Mouse (Mus musculus): Measurements from ENCODE around the gene Guca2a.
A peak's percentile ranks its signal among the peaks of the same experiment; 100 is the strongest.

The Guca2a gene

DNA sequence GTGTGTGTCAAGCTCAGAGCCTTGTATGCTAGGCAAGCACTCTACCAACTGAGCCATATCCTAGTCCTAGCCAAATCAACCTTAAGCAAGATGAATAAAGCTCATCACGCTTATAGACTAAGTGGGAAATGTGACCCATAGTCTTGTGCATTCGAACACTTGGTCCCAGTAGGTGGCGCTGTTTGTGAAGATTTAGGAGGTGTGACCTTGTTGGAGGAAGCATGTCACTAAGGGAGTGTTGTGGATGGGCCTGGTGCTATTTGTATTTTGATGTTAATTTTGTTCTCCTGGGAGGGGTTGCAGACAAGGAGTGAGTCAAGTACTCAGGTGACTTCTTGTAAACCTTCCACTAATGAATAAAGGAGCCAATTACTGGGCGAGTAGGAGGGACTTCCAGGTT is 5.2 kb downstream of the Guca2a start:
- no peak for DNase-seq

GRCm38 (mm10) chr4:119657011-119657410 is 19.5 kb downstream of the Guca2a start:
- no peak for DNase-seq

DNA sequence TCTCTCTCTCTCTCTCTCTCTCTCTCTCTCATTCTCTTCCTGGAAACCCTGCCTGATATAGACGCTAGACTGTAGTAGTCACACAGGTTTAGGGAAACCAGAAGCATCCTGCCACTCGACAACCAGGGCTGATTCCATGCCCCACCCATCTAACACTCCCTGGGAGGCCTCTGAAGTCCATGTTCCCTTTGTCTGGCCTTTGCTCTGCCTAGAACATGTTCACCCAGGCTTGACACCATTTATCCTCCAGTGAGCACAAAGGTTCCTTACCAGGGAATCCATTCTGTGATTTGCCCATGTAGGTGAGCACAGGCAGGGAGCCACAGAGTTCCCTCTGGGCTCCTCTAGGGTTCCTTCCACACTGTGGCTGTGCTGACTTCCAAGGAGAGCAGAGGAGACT is 20.7 kb downstream of the Guca2a start:
- DNase-seq, result no peak

GRCm38 (mm10) chr4:119658731-119659130 is 21.2 kb downstream of the Guca2a start, which contains the start of gene Guca2b:
Guca2b (minus strand) TSS chr4:119658954.
- DNase-seq, result no peak

DNA sequence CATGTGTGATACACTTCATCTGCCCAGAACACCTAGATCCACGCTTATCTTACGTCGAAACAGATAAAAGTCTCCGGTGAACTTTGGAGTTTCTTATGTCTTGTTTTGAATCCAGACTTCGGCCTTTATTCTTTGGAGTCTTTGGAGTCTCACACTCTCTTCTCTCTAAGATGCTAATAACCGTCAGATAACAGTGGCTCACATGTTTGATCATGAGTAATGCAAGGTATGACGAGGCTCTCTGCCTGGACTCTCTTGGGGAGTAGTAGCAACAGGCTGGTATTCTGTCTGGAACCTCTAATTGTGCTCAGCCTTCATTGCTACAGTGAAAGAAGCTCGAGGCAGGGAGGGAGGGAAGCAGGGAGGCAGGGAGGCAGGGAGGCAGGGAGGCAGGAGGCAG is 22.5 kb downstream of the Guca2a start:
- no peak for DNase-seq

GRCm38 (mm10) chr4:119662151-119662550 is 24.6 kb downstream of the Guca2a start:
- no peak for DNase-seq

GRCm38 (mm10) chr4:119662976-119663375 is 25.5 kb downstream of the Guca2a start:
- no peak for DNase-seq

- no peak for DNase-seq
These were observed 26.0 kb downstream of the Guca2a start for GRCm38 (mm10) chr4:119663409-119664095.

DNA sequence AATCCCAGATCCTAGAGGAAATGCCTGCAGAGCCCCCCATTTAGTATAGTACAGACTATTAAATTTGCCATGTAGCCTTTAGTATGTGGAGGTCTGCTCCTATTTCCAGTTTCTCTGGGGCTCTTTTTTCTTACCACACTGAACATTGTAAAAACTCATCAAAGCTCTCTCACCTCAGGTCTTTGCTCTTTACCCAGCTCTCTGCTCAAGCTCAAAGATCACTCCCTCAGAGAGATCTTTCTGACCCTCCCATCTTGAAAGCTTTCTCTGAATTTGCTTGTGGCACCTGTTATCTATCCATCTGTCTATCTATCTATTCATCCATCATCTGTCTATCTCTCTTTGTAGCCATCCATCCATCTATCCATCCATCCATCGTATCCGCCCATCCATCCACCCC is 27.7 kb downstream of the Guca2a start:
- DNase-seq, result no peak

DNA sequence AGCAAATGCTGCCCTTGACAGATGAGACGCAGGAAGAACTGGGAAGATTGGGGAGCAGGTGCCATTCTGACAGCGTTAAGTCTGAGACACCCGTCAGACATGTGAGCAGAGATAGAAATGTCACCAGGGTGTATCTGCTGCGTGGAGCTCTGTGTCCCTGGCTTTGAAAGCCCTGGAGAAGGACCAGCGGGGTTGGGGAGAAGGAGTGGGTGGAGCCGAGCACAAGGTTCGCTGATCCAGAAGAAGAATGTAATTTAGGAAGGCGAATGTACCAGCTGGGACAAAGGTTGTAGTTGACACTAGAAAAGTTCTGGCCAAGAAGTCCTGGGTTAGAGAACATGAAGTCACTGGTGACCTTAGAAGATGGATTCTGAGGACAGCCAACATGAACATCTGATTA is 28.6 kb downstream of the Guca2a start:
- DNase-seq, result peak; percentile 10

DNA sequence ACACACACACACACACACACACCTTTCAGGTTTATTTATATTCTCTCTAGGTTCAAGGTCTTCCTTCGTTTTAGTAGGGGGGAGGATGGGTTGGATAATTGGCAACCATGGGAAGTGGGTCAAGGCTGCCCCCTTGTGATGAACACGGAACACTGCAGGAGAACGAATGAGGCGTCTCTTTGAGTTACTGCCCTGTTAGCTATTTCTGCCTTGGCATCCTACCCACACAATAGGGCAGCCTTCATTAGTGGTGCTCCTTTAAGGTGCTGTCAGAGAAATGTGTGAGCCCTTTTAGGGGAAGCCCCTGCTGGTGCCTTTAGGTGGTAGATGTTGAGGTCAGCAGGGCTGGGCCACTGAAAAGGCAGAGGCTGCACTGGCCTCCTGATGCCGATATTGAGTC is 29.9 kb downstream of the Guca2a start:
- peak; percentile 42 for DNase-seq

DNA sequence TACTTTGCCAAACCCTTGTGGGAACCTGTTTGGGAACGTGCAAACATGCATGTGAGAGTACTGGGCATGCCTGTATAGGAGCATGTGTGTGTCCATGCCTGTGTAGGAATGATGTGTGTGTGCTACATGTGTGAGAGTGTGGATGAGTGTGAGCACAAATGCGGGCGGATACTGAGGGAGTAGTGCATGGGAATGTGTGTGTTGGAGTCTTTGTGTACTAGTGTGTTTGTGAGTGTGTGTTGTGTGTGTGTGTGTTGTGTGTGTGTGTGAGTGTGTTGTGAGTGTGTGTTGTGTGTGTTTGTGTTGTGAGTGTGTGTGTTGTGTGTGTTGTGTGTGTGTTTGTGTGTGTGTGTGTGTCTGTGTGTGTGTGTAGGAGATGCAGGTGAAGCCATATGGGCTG is 30.7 kb downstream of the Guca2a start:
- no peak for DNase-seq

DNA sequence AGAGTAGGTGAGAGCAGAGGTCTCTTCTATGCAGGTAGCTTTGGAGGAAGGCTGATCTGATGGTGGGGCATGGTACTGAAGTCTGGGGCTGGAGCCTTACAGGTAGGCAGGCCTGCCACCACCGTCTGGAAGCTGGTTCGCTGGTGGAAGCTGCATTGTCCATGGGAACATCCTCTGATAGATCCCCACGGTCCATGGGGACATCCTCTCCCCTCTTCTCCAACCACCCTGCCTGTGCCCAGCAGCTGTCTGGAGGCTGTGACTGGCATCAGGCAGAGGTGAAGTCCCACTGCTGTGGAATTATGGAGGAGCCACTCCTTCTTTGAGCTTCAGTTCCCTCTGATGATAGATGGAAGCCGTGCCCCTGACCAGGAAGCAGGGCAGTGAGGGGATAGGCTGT is 31.1 kb downstream of the Guca2a start:
- no peak for DNase-seq

GRCm38 (mm10) chr4:119669356-119670209 is 32.1 kb downstream of the Guca2a start:
- DNase-seq, result no peak

DNA sequence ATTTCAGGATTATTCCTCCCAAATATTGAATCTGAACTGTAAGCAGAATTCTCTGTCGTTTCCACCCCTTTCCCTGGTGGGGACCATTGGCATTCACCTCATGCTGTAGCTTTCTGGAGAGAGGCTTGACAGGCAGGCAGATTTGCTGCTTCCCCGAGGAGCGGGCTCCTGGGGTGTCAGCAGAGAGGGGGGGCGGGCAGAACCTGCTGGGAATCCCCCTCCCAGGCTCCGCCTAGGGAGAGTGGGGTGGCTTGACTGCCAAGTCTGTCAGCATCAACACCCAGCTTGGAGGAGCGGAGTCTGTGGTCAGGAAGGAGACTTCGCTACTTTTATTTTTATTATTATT is 32.7 kb downstream of the Guca2a start:
- DNase-seq, result no peak

DNA sequence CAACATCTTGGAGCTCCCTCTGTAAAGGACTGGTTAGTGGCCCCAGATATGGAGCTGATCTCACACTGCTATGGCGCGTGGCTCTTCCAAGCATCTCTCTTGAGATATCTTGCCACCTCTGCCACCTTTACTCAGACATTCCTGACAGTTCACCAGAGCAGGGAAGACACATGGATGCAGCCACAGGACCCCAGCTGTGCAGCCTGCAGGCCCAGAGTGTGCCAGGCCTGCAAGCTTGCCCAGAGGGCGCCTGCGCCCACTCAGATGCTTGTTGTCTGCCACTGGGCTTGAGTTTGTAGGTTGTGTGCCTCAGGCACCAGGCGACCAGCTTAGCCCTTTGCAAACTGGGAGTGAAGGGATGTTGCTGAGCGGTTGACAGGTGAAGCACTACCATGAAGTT is 33.2 kb downstream of the Guca2a start:
- DNase-seq, result no peak

- no peak for DNase-seq
These were observed 33.7 kb downstream of the Guca2a start for GRCm38 (mm10) chr4:119671164-119671563.

DNA sequence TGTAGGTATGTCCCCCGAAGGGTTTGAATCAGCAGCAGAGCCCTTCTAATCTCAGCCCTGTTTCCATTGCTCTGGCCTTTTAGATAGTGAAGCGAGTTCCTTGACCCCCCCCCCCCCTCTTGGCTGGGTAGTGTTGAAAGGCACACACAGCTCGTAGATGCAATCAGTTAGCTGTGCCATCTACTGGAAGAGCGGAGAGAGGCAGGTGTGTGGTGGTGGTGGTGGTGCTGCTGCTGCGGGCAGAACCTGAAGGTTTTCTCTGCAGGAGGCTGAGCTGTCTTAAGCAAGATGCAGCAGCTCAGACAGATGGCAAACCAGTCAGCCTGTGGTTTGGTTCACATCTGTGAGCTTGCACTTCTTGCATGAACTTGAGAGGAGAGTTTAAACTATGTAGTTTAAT is 35.2 kb downstream of the Guca2a start:
- DNase-seq, result peak; percentile 20

- no peak for DNase-seq
These were observed 45.1 kb downstream of the Guca2a start for GRCm38 (mm10) chr4:119682596-119682995.

DNA sequence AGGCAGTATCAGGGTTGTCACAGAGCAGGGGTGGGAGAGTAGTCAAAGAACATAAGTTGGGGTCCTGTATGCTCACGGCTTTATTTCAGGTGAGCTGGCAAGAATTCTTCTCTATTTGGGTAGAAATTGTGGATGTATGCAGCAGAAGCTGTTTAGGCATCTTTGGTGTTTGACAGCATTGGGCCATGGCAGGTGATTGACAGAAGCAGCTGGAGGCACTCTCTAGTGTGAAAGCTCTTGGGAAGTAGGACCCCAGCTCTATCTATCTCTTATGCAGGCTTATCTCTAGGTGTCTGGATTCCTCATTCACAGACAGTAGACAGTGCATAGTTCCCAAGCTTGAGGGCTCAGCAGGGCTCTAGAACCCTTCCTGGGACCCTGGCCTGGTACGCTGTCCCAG is 48.2 kb downstream of the Guca2a start:
- DNase-seq, result no peak

All from lung, postnatal 36 days (tissue).